Mouse (Mus musculus) urinary bladder, postnatal 14 days (tissue): Measurements from ENCODE around the gene Galk2.

Experiments used
- DNase-seq: peaks from one replicate; pipeline ENCODE4 v3.0.0; 2021; ENCODE audit warnings: low spot score

Galk2 gene

GRCm38 (mm10) chr2:125943301-125943700 lies 84.4 kb downstream of the Galk2 start:
- DNase-seq = no peak

GRCm38 (mm10) chr2:125948195-125948594 lies 89.3 kb downstream of the Galk2 start:
- no peak for DNase-seq

GRCm38 (mm10) chr2:125968811-125969210 lies 109.9 kb downstream of the Galk2 start:
- no peak for DNase-seq

- DNase-seq = no peak
These were observed 114.3 kb downstream of the Galk2 start for GRCm38 (mm10) chr2:125973207-125973606.

GRCm38 (mm10) chr2:125975206-125975605 lies 116.3 kb downstream of the Galk2 start:
- DNase-seq = no peak

GRCm38 (mm10) chr2:125975808-125976345 lies 117.0 kb downstream of the Galk2 start:
- DNase-seq = no peak

- DNase-seq = no peak
These were observed 143.4 kb downstream of the Galk2 start for GRCm38 (mm10) chr2:126002291-126002690.

GRCm38 (mm10) chr2:126006088-126006487 lies 147.2 kb downstream of the Galk2 start:
- peak; percentile 65 for DNase-seq

- no peak for DNase-seq
These were observed 147.8 kb downstream of the Galk2 start for GRCm38 (mm10) chr2:126006742-126007141.

- no peak for DNase-seq
These were observed 156.2 kb downstream of the Galk2 start for GRCm38 (mm10) chr2:126014989-126015710.

- no peak for DNase-seq
These were observed 157.0 kb downstream of the Galk2 start for GRCm38 (mm10) chr2:126015763-126016473.

- DNase-seq = peak; percentile 21
These were observed 172.4 kb downstream of the Galk2 start for GRCm38 (mm10) chr2:126031186-126031900.

GRCm38 (mm10) chr2:126033114-126033972 lies 174.4 kb downstream of the Galk2 start:
- peak; percentile 23 for DNase-seq
